Mouse (Mus musculus): Measurements from ENCODE around the gene Kdelr2.
A peak's percentile ranks its signal among the peaks of the same experiment; 100 is the strongest.
"Not testable (repeated sequence)": the region's sequence is repeated elsewhere in the genome, so short reads cannot be mapped to it uniquely, and the experiment has no call there.

Kdelr2 gene

GRCm38 (mm10) chr5:143403221-143404147 lies at the start of gene Kdelr2:
TSS of gene Kdelr2 (plus strand) at chr5:143403838.
- DNase-seq = peak; percentile 94 to 96

GRCm38 (mm10) chr5:143356017-143356416 lies 47.6 kb upstream of the Kdelr2 start:
- DNase-seq = no peak

GRCm38 (mm10) chr5:143356686-143357388 lies 46.8 kb upstream of the Kdelr2 start, which contains the start of gene Grid2ip:
TSS of gene Grid2ip (plus strand) at chr5:143357338.
- DNase-seq = no peak

GRCm38 (mm10) chr5:143357564-143357963 lies 46.1 kb upstream of the Kdelr2 start:
- DNase-seq = no peak

GRCm38 (mm10) chr5:143359263-143359662 lies 44.4 kb upstream of the Kdelr2 start:
- DNase-seq = no peak

GRCm38 (mm10) chr5:143360000-143360399 lies 43.6 kb upstream of the Kdelr2 start:
- DNase-seq = no peak

- DNase-seq = no peak
Measured at GRCm38 (mm10) chr5:143361428-143361827, 42.2 kb upstream of the Kdelr2 start.

- DNase-seq = peak; percentile 49 to 62
Measured at GRCm38 (mm10) chr5:143363678-143364615, 39.7 kb upstream of the Kdelr2 start.

GRCm38 (mm10) chr5:143367931-143368330 lies 35.7 kb upstream of the Kdelr2 start:
- no peak for DNase-seq

GRCm38 (mm10) chr5:143369611-143370255 lies 33.9 kb upstream of the Kdelr2 start:
- no peak for DNase-seq

GRCm38 (mm10) chr5:143370416-143371145 lies 33.1 kb upstream of the Kdelr2 start:
- DNase-seq = no peak

GRCm38 (mm10) chr5:143371146-143371510 lies 32.5 kb upstream of the Kdelr2 start:
- DNase-seq = no peak

GRCm38 (mm10) chr5:143372818-143373217 lies 30.8 kb upstream of the Kdelr2 start:
- DNase-seq = no peak

- DNase-seq = peak; percentile 59 to 79
Measured at GRCm38 (mm10) chr5:143375242-143375641, 28.4 kb upstream of the Kdelr2 start.

GRCm38 (mm10) chr5:143376156-143376555 lies 27.5 kb upstream of the Kdelr2 start:
- DNase-seq = no peak

- peak in 1 of 2 experiments; percentile 21 for DNase-seq
Measured at GRCm38 (mm10) chr5:143386797-143387621, 16.6 kb upstream of the Kdelr2 start.

GRCm38 (mm10) chr5:143394184-143394583 lies 9.5 kb upstream of the Kdelr2 start:
- DNase-seq = no peak

GRCm38 (mm10) chr5:143394966-143395365 lies 8.7 kb upstream of the Kdelr2 start:
- not testable (repeated sequence) for DNase-seq

GRCm38 (mm10) chr5:143395649-143396048 lies 8.0 kb upstream of the Kdelr2 start:
- no peak for DNase-seq

- no peak for DNase-seq
Measured at GRCm38 (mm10) chr5:143400501-143400900, 3.1 kb upstream of the Kdelr2 start.

Data from lung, postnatal 4 days (tissue).